Mouse (Mus musculus): ENCODE results near the gene Lenep. TPM values are rescaled to one million over a fixed set of nuclear protein-coding genes. Genes with fewer than 3 reads are reported as not detected.

The Lenep gene
- polyA plus RNA-seq, 1 experiment: 0.66 TPM

DNA sequence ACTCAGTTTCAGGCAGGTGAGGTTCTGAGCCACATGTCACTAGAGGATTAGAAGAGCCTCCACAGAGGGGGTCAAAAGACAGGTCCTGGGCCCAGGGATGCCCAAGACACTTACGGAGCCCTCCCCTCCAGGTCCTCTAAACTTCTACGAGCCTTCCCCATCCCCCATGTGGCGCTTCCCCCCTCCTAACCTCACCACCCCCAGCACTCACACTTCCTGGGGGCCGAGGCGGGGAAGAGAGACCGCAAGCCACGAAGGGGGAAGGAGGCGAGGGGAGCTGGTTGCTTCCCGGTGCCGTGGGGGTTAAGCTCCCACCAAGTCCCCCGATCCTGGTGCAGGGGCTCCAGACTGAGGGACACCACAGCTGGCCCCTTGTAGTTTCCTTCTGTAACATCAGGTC lies 17.1 kb downstream of the Lenep start:
- DNase-seq: peak; percentile 66
- H3K36me3 ChIP-seq (ENCODE audit: control insufficient read depth, insufficient read depth, low read length): no peaks in the 10 kb centered on the region
- peak overlapping the region; percentile 53; the same call in 1 of the 2 replicates for H3K27ac ChIP-seq (ENCODE audit: control insufficient read depth, insufficient read depth, low read length)
- 3% methylated on average over 11 of the region's 11 CpGs for WGBS
- TF ChIP-seq CTCF (IDR thresholded peaks at IDR 0.05; ENCODE audit: borderline replicate concordance, control insufficient read depth, extremely low read depth, insufficient read depth, low read length, poor library complexity) (no peak), POLR2A (IDR thresholded peaks at IDR 0.05; ENCODE audit: control insufficient read depth, extremely low read depth, insufficient read depth, low read length, poor library complexity) (no peak)
- H3K4me3 ChIP-seq (ENCODE audit: control insufficient read depth, insufficient read depth, low read length): peak overlapping the region; percentile 37
- no peaks in the 10 kb centered on the region for H3K27me3 ChIP-seq (ENCODE audit: control insufficient read depth, insufficient read depth, low read length)
- peaks cover 57% of the 10 kb centered on the region for H3K4me1 ChIP-seq (replicated peaks; ENCODE audit: control insufficient read depth, insufficient read depth, low read length)

DNA sequence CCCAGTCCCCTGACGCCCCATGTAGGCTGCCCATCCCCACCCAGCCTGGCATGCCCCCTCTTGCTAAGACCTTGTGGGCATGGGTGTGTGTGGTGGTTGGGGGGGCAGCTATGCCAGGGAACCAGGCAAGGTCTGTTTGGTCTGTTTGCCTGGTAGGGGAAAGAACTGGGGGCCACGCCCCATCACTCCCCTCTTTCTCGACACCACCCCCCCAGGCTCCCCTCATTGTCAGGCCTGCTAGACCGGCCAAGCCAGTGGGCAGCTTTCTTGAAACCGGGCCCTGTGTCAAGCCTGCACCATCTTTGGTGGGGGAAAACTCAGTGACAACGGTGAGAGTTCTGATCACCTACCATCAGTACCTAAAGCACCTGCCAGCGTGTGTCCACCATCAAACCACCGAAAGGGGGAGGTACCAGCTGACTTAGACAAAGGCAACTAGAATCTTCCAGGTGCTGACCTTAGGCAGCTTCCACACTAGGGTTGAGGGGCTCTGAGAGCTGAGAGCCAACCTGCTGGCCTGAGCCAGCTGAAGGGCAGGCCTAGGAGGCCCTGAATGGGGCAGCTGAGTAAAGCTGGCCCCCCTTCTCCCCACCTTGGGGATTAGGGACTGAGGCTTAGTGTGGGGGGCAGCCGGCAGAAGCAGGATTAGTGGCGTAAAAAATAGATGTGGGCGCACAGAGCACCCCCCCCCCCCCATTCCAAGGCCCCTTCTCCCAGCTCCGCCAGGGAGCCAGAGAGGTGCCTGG lies 18.1 kb downstream of the Lenep start:
- Histone ChIP-seq H3K4me1 (replicated peaks; ENCODE audit: control insufficient read depth, insufficient read depth, low read length) (peaks cover 57% of the 10 kb centered on the region), H3K36me3 (ENCODE audit: control insufficient read depth, insufficient read depth, low read length) (no peaks in the 10 kb centered on the region), H3K4me3 (ENCODE audit: control insufficient read depth, insufficient read depth, low read length) (0 out of 2 replicates have a peak overlapping the region, but pooled peaks have one; percentile 37), H3K27me3 (ENCODE audit: control insufficient read depth, insufficient read depth, low read length) (no peaks in the 10 kb centered on the region), H3K27ac (ENCODE audit: control insufficient read depth, insufficient read depth, low read length) (no peak overlapping the region)
- TF ChIP-seq CTCF (IDR thresholded peaks at IDR 0.05; ENCODE audit: borderline replicate concordance, control insufficient read depth, extremely low read depth, insufficient read depth, low read length, poor library complexity) (no peak), POLR2A (IDR thresholded peaks at IDR 0.05; ENCODE audit: control insufficient read depth, extremely low read depth, insufficient read depth, low read length, poor library complexity) (no peak)
- WGBS: 85% methylated on average over 12 of the region's 12 CpGs
- no peak for DNase-seq

DNA sequence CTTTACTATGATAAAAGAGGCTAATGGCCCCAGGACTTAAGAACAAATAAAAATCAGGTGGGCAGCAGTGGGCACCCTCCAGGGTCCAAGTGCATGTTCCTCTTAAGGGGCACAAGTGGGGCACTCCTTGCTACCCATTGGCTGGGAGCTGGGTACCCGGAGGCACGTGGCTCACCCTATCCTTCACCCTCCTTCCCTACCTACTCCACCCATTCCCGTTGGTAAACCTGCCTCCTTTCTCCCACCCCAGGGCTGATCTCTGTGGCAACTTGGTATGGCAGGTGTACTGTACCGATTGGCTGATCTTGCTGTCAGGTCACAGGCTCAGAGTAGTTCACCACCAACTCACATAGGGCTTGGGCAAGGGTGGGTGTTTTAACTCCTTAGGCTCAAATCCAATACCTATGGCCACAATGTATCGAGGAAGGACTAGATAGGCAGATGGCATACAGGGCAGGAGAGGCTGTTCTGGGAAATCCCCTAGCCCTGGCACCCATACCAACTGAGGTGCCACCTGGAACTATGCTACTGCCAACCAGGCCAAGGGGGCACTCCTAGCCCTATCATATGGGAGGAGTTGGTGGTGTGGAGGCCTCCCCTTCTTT lies 18.8 kb downstream of the Lenep start:
- H3K4me1 ChIP-seq (replicated peaks; ENCODE audit: control insufficient read depth, insufficient read depth, low read length): peaks cover 59% of the 10 kb centered on the region
- no peaks in the 10 kb centered on the region for H3K36me3 ChIP-seq (ENCODE audit: control insufficient read depth, insufficient read depth, low read length)
- H3K4me3 ChIP-seq (ENCODE audit: control insufficient read depth, insufficient read depth, low read length): no peak overlapping the region
- H3K27me3 ChIP-seq (ENCODE audit: control insufficient read depth, insufficient read depth, low read length): no peaks in the 10 kb centered on the region; the same call in 1 of the 2 replicates
- TF ChIP-seq POLR2A (IDR thresholded peaks at IDR 0.05; ENCODE audit: control insufficient read depth, extremely low read depth, insufficient read depth, low read length, poor library complexity) (no peak), CTCF (IDR thresholded peaks at IDR 0.05; ENCODE audit: borderline replicate concordance, control insufficient read depth, extremely low read depth, insufficient read depth, low read length, poor library complexity) (no peak)
- H3K27ac ChIP-seq (ENCODE audit: control insufficient read depth, insufficient read depth, low read length): no peak overlapping the region; the same call in 1 of the 2 replicates
- 87% methylated on average over 5 of the region's 5 CpGs for WGBS
- DNase-seq: no peak

DNA sequence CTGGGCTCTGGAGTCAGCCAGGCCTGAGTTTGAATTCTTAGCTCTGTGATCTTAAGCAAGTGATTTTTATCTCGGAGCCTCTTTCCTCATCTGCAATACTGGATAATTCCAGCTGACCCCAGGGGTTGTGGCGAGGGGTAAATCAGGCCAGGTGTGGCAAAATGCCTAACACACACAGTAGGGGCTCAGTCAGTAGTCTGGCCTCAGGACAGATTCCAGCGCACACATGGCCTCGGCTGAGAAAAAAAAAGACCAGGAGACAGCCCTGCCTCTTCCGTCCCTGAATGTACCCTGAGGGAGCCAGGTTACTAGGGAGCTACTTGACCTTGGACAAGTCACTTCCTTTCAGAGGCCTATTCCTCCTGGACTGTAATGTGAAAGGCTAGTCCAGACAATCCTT lies 19.6 kb downstream of the Lenep start:
- peak overlapping the region; percentile 60; the same call in 1 of the 2 replicates for H3K27ac ChIP-seq (ENCODE audit: control insufficient read depth, insufficient read depth, low read length)
- WGBS: 93% methylated on average over 5 of the region's 5 CpGs
- DNase-seq: no peak
- no peak overlapping the region for H3K4me3 ChIP-seq (ENCODE audit: control insufficient read depth, insufficient read depth, low read length)
- H3K27me3 ChIP-seq (ENCODE audit: control insufficient read depth, insufficient read depth, low read length): no peaks in the 10 kb centered on the region; the same call in 1 of the 2 replicates
- H3K36me3 ChIP-seq (ENCODE audit: control insufficient read depth, insufficient read depth, low read length): no peaks in the 10 kb centered on the region
- H3K4me1 ChIP-seq (replicated peaks; ENCODE audit: control insufficient read depth, insufficient read depth, low read length): peaks cover 58% of the 10 kb centered on the region
- TF ChIP-seq CTCF (IDR thresholded peaks at IDR 0.05; ENCODE audit: borderline replicate concordance, control insufficient read depth, extremely low read depth, insufficient read depth, low read length, poor library complexity) (no peak), POLR2A (IDR thresholded peaks at IDR 0.05; ENCODE audit: control insufficient read depth, extremely low read depth, insufficient read depth, low read length, poor library complexity) (no peak)

GRCm38 (mm10) chr3:89382033-89382882 lies 20.3 kb downstream of the Lenep start:
- DNase-seq: peak; percentile 28
- WGBS: 81% methylated on average over 9 of the region's 9 CpGs
- peak overlapping the region; percentile 60; the same call in 1 of the 2 replicates for H3K27ac ChIP-seq (ENCODE audit: control insufficient read depth, insufficient read depth, low read length)
- H3K36me3 ChIP-seq (ENCODE audit: control insufficient read depth, insufficient read depth, low read length): no peaks in the 10 kb centered on the region
- TF ChIP-seq CTCF (IDR thresholded peaks at IDR 0.05; ENCODE audit: borderline replicate concordance, control insufficient read depth, extremely low read depth, insufficient read depth, low read length, poor library complexity) (no peak), POLR2A (IDR thresholded peaks at IDR 0.05; ENCODE audit: control insufficient read depth, extremely low read depth, insufficient read depth, low read length, poor library complexity) (no peak)
- peaks cover 60% of the 10 kb centered on the region for H3K4me1 ChIP-seq (replicated peaks; ENCODE audit: control insufficient read depth, insufficient read depth, low read length)
- no peaks in the 10 kb centered on the region; the same call in 1 of the 2 replicates for H3K27me3 ChIP-seq (ENCODE audit: control insufficient read depth, insufficient read depth, low read length)
- H3K4me3 ChIP-seq (ENCODE audit: control insufficient read depth, insufficient read depth, low read length): no peak overlapping the region

- no peaks in the 10 kb centered on the region for H3K36me3 ChIP-seq (ENCODE audit: control insufficient read depth, insufficient read depth, low read length)
- H3K4me3 ChIP-seq (ENCODE audit: control insufficient read depth, insufficient read depth, low read length): no peak overlapping the region
- H3K27me3 ChIP-seq (ENCODE audit: control insufficient read depth, insufficient read depth, low read length): no peaks in the 10 kb centered on the region; the same call in 1 of the 2 replicates
- no peak for TF ChIP-seq CTCF (IDR thresholded peaks at IDR 0.05; ENCODE audit: borderline replicate concordance, control insufficient read depth, extremely low read depth, insufficient read depth, low read length, poor library complexity)
- no peak for TF ChIP-seq POLR2A (IDR thresholded peaks at IDR 0.05; ENCODE audit: control insufficient read depth, extremely low read depth, insufficient read depth, low read length, poor library complexity)
- peaks cover 60% of the 10 kb centered on the region for H3K4me1 ChIP-seq (replicated peaks; ENCODE audit: control insufficient read depth, insufficient read depth, low read length)
- WGBS: 93% methylated on average over 11 of the region's 11 CpGs
- H3K27ac ChIP-seq (ENCODE audit: control insufficient read depth, insufficient read depth, low read length): no peak overlapping the region
- no peak for DNase-seq
Observed at GRCm38 (mm10) chr3:89381233-89381632, 21.4 kb downstream of the Lenep start.

All from thymus, adult 2 months (tissue).